Mouse (Mus musculus) G1E (cell line): ENCODE results near the gene Alkbh4. TPM values are rescaled to one million over a fixed set of nuclear protein-coding genes. Genes with fewer than 3 reads are reported as not detected.

Source experiments
- ATAC-seq: 2 replicates; pipeline ENCODE4 v1.8.0; 2016; ENCODE audit warnings: mild to moderate bottlenecking; ENCODE audit not compliant: insufficient number of reproducible peaks, poor library complexity, low FRiP score, severe bottlenecking; ENCODE audit errors: extremely low read depth
- DNase-seq: peaks from one replicate; pipeline ENCODE4 v3.0.0; 2012; ENCODE audit warnings: low spot score
- H3K27me3 ChIP-seq: 2 replicates; pipeline ENCODE4 v1.6.1; 2012; ENCODE audit warnings: mild to moderate bottlenecking, low read length, inconsistent platforms; ENCODE audit not compliant: insufficient read depth
- H3K36me3 ChIP-seq: replicated peaks from 2 replicates; pipeline ENCODE3; 2012; ENCODE audit warnings: mild to moderate bottlenecking, inconsistent platforms
- H3K4me1 ChIP-seq: 2 replicates; pipeline ENCODE4 v1.6.1; 2012; ENCODE audit warnings: low read depth, low read length, inconsistent platforms, mixed read lengths; ENCODE audit not compliant: insufficient read depth
- H3K4me3 ChIP-seq: 2 replicates; pipeline ENCODE4 v1.5.1; 2012; ENCODE audit warnings: low read depth, mild to moderate bottlenecking, inconsistent platforms, low read length, moderate library complexity, mixed read lengths
- H3K9me3 ChIP-seq: replicated peaks from 2 replicates; pipeline ENCODE4 v1.6.1; 2012; ENCODE audit warnings: inconsistent platforms
- CTCF ChIP-seq: IDR thresholded peaks from 2 replicates; pipeline ENCODE4 v1.5.1; 2012; ENCODE audit warnings: low read depth, low read length, inconsistent platforms, mixed read lengths
- GATA1 ChIP-seq: IDR thresholded peaks from 2 replicates; pipeline ENCODE4 v1.6.1; 2012; ENCODE audit warnings: borderline replicate concordance, low read length, inconsistent platforms, mixed read lengths
- GATA2 ChIP-seq: IDR thresholded peaks from 2 replicates; pipeline ENCODE4 v1.6.1; 2012; ENCODE audit warnings: low read depth, low read length, inconsistent platforms, borderline replicate concordance
- POLR2AphosphoS5 ChIP-seq: IDR thresholded peaks from 2 replicates; pipeline ENCODE4 v1.6.1; 2012; ENCODE audit warnings: low read depth, low read length, inconsistent platforms; ENCODE audit not compliant: insufficient replicate concordance
- TAL1 ChIP-seq: conservative IDR thresholded peaks from 2 replicates; pipeline ENCODE4 v1.6.1; 2012; ENCODE audit warnings: low read depth, low read length, inconsistent platforms, mixed read lengths
- polyA plus RNA-seq: library from polyadenylated mRNA; stranded (reverse); fragments of >175 nt; gene quantifications from 2 replicates; pipeline ENCODE4 v1.2.3, GENCODE M21; 2012
- total RNA-seq, 2 experiments: library from RNA; stranded (forward) in 1 of 2; stranded (reverse) in 1 of 2; fragments of 200-1000 nt in 1 of 2; fragments of >200 nt in 1 of 2; fragmentation: Nextera tagmentation in 1 of 2; gene quantifications; 2 replicates each; pipeline ENCODE4 v1.2.3; 2014 to 2017

The Alkbh4 gene
- total and polyA plus RNA-seq, 3 experiments, result 12.4 to 36.8 (median 24.5) TPM

- TF ChIP-seq POLR2AphosphoS5 (no peak), TAL1 (no peak), GATA1 (no peak), CTCF (peak; percentile 54), GATA2 (no peak)
- DNase-seq, result no peak
- no peak for ATAC-seq
- Histone ChIP-seq H3K27me3 (no peaks in the 10 kb centered on the region), H3K36me3 (peaks cover 59% of the 10 kb centered on the region), H3K9me3 (peaks cover 7% of the 10 kb centered on the region), H3K4me3 (no peak overlapping the region), H3K4me1 (peaks cover 67% of the 10 kb centered on the region)
Measured at GRCm38 (mm10) chr5:136168071-136168470, 32.1 kb downstream of the Alkbh4 start.

GRCm38 (mm10) chr5:136169626-136170511, 33.9 kb downstream of the Alkbh4 start:
- Histone ChIP-seq H3K4me1 (peaks cover 71% of the 10 kb centered on the region), H3K9me3 (peaks cover 7% of the 10 kb centered on the region), H3K36me3 (peaks cover 50% of the 10 kb centered on the region), H3K27me3 (no peaks in the 10 kb centered on the region), H3K4me3 (peak overlapping the region; percentile 82)
- DNase-seq, result peak; percentile 76
- ATAC-seq, result peak; percentile 11; the same call in 1 of the 2 replicates
- no peak for TF ChIP-seq GATA2
- TF ChIP-seq POLR2AphosphoS5, result no peak
- no peak for TF ChIP-seq GATA1
- no peak for TF ChIP-seq CTCF
- TF ChIP-seq TAL1, result no peak

DNA sequence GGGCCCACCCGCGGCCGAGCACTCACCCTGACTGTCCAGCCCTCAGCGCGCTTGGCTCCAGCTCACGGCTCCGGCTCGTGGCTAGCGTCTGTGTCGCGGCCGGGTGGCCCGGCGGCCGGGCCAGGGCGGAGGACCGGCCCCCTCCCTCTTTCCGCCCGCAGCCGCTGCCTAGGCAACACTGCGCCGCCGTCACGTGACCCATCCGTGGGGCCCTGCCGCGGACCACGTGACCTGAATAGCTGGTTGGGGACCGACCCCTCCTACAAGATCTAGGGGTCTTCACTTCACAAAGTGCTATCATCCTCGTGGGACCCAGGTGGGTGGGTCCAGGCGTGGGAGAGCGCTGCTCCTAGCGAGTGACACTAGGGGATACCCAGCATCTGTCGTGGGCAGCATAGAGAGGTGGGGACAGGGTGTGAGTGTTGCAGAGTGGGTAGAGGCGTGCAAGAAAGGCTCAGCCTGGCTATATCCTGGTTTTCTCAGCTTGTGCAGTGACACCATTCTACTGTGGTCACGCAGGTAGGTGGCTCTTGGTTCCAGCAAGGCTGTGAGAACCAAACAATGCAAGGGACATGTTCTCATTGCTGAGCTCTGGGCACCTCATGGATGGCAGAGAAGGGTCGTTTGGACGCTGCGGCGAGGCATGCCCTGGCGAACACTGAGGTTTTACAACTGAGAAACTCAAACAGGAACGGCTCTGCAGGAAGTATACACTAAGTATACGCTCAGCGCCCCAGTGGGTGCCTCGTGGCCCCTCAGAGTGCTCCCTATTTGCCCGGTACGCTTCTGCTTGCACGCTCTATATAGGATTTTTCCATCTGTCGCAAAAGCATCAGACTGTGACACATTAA, 34.8 kb downstream of the Alkbh4 start, which contains the start of gene Orai2:
TSS of gene Orai2 (minus strand) at position 202 of the 851 bp plus-strand sequence.
- Histone ChIP-seq H3K4me1 (peaks cover 63% of the 10 kb centered on the region), H3K9me3 (peaks cover 7% of the 10 kb centered on the region), H3K27me3 (no peaks in the 10 kb centered on the region), H3K36me3 (peaks cover 44% of the 10 kb centered on the region), H3K4me3 (peak within 1 kb of the TSS; percentile 82)
- DNase-seq (peak; percentile 85), ATAC-seq (peak; percentile 46)
- no peak for TF ChIP-seq GATA1
- TF ChIP-seq TAL1, result no peak
- TF ChIP-seq CTCF, result no peak
- TF ChIP-seq GATA2, result no peak
- no peak for TF ChIP-seq POLR2AphosphoS5

GRCm38 (mm10) chr5:136171363-136172341, 35.7 kb downstream of the Alkbh4 start:
- Histone ChIP-seq H3K4me3 (peak overlapping the region; percentile 82; the same call in 1 of the 2 replicates), H3K27me3 (no peaks in the 10 kb centered on the region), H3K36me3 (peaks cover 35% of the 10 kb centered on the region), H3K9me3 (peaks cover 7% of the 10 kb centered on the region), H3K4me1 (peaks cover 56% of the 10 kb centered on the region)
- DNase-seq, result no peak
- TF ChIP-seq POLR2AphosphoS5 (no peak), TAL1 (no peak), GATA1 (no peak), GATA2 (no peak), CTCF (no peak)
- peak; percentile 28; the same call in 1 of the 2 replicates for ATAC-seq

GRCm38 (mm10) chr5:136172939-136173338, 37.0 kb downstream of the Alkbh4 start:
- DNase-seq, result no peak
- H3K27me3 ChIP-seq, result no peaks in the 10 kb centered on the region
- no peak overlapping the region for H3K4me3 ChIP-seq
- ATAC-seq, result no peak
- peaks cover 5% of the 10 kb centered on the region for H3K9me3 ChIP-seq
- H3K36me3 ChIP-seq, result peaks cover 34% of the 10 kb centered on the region
- H3K4me1 ChIP-seq, result peaks cover 57% of the 10 kb centered on the region
- no peak for TF ChIP-seq GATA2
- no peak for TF ChIP-seq TAL1
- no peak for TF ChIP-seq POLR2AphosphoS5
- TF ChIP-seq GATA1, result no peak
- TF ChIP-seq CTCF, result no peak
